Mouse (Mus musculus) activated CD4-positive, CD25-positive, alpha-beta regulatory T cell, adult 9 weeks (primary cell): ENCODE measurements around the gene Wdr6. TPM values are rescaled to one million over a fixed set of nuclear protein-coding genes. Genes with fewer than 3 reads are reported as not detected.

Experiments
- polyA plus RNA-seq: library from polyadenylated mRNA; unstranded; fragments of 100-300 nt; shearing (Covaris generic); gene quantifications from one replicate; pipeline ENCODE4 v1.2.1, GENCODE M21; 2017

The Wdr6 gene
- polyA plus RNA-seq, result 99.9 TPM

GRCm38 (mm10) chr9:108578545-108579343 lies at the start of gene Wdr6:
TSS of gene Wdr6 (minus strand) at chr9:108578739.

GRCm38 (mm10) chr9:108596998-108597764 lies 18.6 kb upstream of the Wdr6 start, which contains the start of gene P4htm:
TSS of gene P4htm (minus strand) at chr9:108597667.

GRCm38 (mm10) chr9:108569381-108570206 lies 8.9 kb downstream of the Wdr6 start, which contains the start of gene Dalrd3:
TSS of gene Dalrd3 (plus strand) at chr9:108569886.

GRCm38 (mm10) chr9:108566815-108567776 lies 11.4 kb downstream of the Wdr6 start, which contains the start of gene Ndufaf3:
TSS of gene Ndufaf3 (minus strand) at chr9:108567434.

GRCm38 (mm10) chr9:108560227-108560841 lies 18.2 kb downstream of the Wdr6 start, which contains the start of gene Impdh2:
TSS of gene Impdh2 (plus strand) at chr9:108560286.

Other genes starting within 250 kb of the Wdr6 start
- gene Gpx1, start 239.8 kb downstream of the Wdr6 start, polyA plus RNA-seq, result 741 TPM
- gene Usp4, start 230.9 kb downstream of the Wdr6 start, polyA plus RNA-seq, result 160 TPM
- gene 1700102P08Rik, start 185.9 kb downstream of the Wdr6 start, polyA plus RNA-seq, result 4.3 TPM
- not detected for gene Ccdc36, start 150.3 kb downstream of the Wdr6 start, polyA plus RNA-seq
- not detected for gene BC048562, start 142.3 kb downstream of the Wdr6 start, polyA plus RNA-seq
- 54.7 TPM for gene Ccdc71, start 118.2 kb downstream of the Wdr6 start, polyA plus RNA-seq
- 5.2 TPM for gene Klhdc8b, start 117.2 kb downstream of the Wdr6 start, polyA plus RNA-seq
- gene Lamb2, start 99.0 kb downstream of the Wdr6 start, polyA plus RNA-seq, result 0.20 TPM
- 169 TPM for gene Usp19, start 88.1 kb downstream of the Wdr6 start, polyA plus RNA-seq
- 111 TPM for gene Qars, start 71.0 kb downstream of the Wdr6 start, polyA plus RNA-seq
- 148 TPM for gene Qrich1, start 61.9 kb downstream of the Wdr6 start, polyA plus RNA-seq
- 103 TPM for gene Impdh2, start 18.5 kb downstream of the Wdr6 start, polyA plus RNA-seq
- gene Ndufaf3, start 11.3 kb downstream of the Wdr6 start, polyA plus RNA-seq, result 79.9 TPM
- 158 TPM for gene Dalrd3, start 8.9 kb downstream of the Wdr6 start, polyA plus RNA-seq
- 16.5 TPM for gene P4htm, start 18.9 kb upstream of the Wdr6 start, polyA plus RNA-seq
- 72.9 TPM for gene Arih2, start 70.6 kb upstream of the Wdr6 start, polyA plus RNA-seq
- 57.1 TPM for gene Slc25a20, start 83.3 kb upstream of the Wdr6 start, polyA plus RNA-seq
- gene Prkar2a, start 110.6 kb upstream of the Wdr6 start, polyA plus RNA-seq, result 3.2 TPM
- gene Ip6k2, start 205.1 kb upstream of the Wdr6 start, polyA plus RNA-seq, result 21.2 TPM
- gene Nckipsd, start 229.6 kb upstream of the Wdr6 start, polyA plus RNA-seq, result 5.2 TPM
- gene Celsr3, start 247.6 kb upstream of the Wdr6 start, polyA plus RNA-seq, result 0.06 TPM